Comparison of ENCODE assay signal across 8 mouse cellular contexts in genomic region chr13:67172991-67173722, GRCm38 (mm10). TPM values are rescaled to one million over a fixed set of nuclear protein-coding genes. Genes with fewer than 3 reads are reported as not detected.
A peak's percentile ranks its signal among the peaks of the same experiment; 100 is the strongest.
DNase-seq lines count a peak whose midpoint lies in the region; ATAC-seq lines count a peak whose summit lies in the region.
"Not testable (repeated sequence)": the region's sequence is repeated elsewhere in the genome, so short reads cannot be mapped to it uniquely, and the experiment has no call there.

Rsl1 (plus strand) TSS chr13:67173182.

- H3K4me1 ChIP-seq in megakaryocyte, embryonic 14.5 days: not testable (repeated sequence)

- H3K9me3 ChIP-seq in megakaryocyte, embryonic 14.5 days: not testable (repeated sequence)

- intact Hi-C loops in gastrocnemius, postnatal 14 days (cut with DNase I; ENCODE audit: low total_unique reads): not testable (repeated sequence)

- not testable (repeated sequence) for H3K27me3 ChIP-seq in megakaryocyte, embryonic 14.5 days (replicated peaks)

- H3K36me3 ChIP-seq in megakaryocyte, embryonic 14.5 days (replicated peaks; ENCODE audit: low read length): not testable (repeated sequence)

- ATAC-seq in inflammation-experienced regulatory T-cells, adult 6 months: peak; percentile 99

- DNase-seq in adipocyte (ENCODE audit: low spot score): peak; percentile 59
- DNase-seq in embryo, embryonic 10.5 days (ENCODE audit: low spot score): peak; percentile 82
- peak; percentile 59 for DNase-seq in gastrocnemius, postnatal 14 days
- DNase-seq in left cerebral cortex, adult 9 months (ENCODE audit: low spot score in 2 of 2): peak; percentile 47 to 82
- DNase-seq in right cerebral cortex, adult 2 months (ENCODE audit: low spot score in 2 of 2): peak; percentile 83 to 87
- DNase-seq in urinary bladder, postnatal 10 days (ENCODE audit: low spot score): peak; percentile 24

- H3K4me3 ChIP-seq in megakaryocyte, embryonic 14.5 days (replicated peaks): peak within 1 kb of the TSS; percentile 90

RNA-seq across cellular contexts. Expression of gene Rsl1, which starts in this region (rescaled TPM):
- total RNA-seq in gastrocnemius, postnatal 14 days (2021): 1 to 10 TPM; 1.5 to 1.7 TPM
- polyA plus RNA-seq in inflammation-experienced regulatory T-cells, adult 6 months (2017; shearing (Covaris generic)): 10 to 100 TPM; 17.0 to 23.5 (median 21.8) TPM
- polyA plus RNA-seq in megakaryocyte, embryonic 14.5 days (2012; ENCODE audit: insufficient read depth, low replicate concordance): 0.13 TPM in 1 of 2 replicates, not detected in the other

Comparison
In these comparisons a context has a peak if more than half of its experiments do, and no peak if none do; other contexts are left out.
1. Peak in every context shown above with its lines: DNase-seq, ATAC-seq and H3K4me3 ChIP-seq.
2. RNA of gene Rsl1 (polyA plus RNA-seq): 17.0 to 23.5 TPM in inflammation-experienced regulatory T-cells, adult 6 months; 0.13 TPM in megakaryocyte, embryonic 14.5 days; every median in the first group is over 10 times any median in the second.
3. DNase-seq: peak in every context shown above with its lines; median percentile 85 in right cerebral cortex, adult 2 months; 82 in embryo, embryonic 10.5 days; 64 in left cerebral cortex, adult 9 months; 59 in adipocyte; 59 in gastrocnemius, postnatal 14 days; 24 in urinary bladder, postnatal 10 days.